Mouse (Mus musculus): ENCODE data around the gene Ankrd17.

DNA sequence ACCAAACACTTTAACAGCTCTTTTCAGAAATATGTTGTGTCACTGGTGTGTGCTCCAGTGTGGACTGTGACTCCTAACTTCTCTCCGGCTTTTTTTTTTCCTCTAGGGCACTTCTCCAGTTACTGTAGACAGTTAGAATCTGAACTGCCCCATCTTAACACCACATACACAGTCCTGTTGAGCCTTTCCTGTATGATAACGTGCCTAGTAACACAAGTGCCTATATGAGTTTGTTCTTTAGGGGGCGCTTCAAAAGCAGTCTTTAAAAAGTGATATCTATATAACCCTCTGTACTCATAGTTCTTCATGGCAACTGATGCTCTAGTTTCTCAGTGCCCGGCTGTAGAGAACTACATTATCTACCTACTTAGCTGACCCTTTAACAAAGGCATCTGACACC lies 27.9 kb upstream of the Ankrd17 start:
- TF ChIP-seq POLR2A (IDR thresholded peaks at IDR 0.05; ENCODE audit: low read depth, low read length), result no peak
- TF ChIP-seq CTCF (IDR thresholded peaks at IDR 0.05; ENCODE audit: extremely low read depth, insufficient read depth, insufficient read length, insufficient replicate concordance), result no peak
